Mouse (Mus musculus) MEL (cell line): ENCODE measurements around the gene Psmd3. TPM values are rescaled to one million over a fixed set of nuclear protein-coding genes. Genes with fewer than 3 reads are reported as not detected.

ENCODE experiments used
- DNase-seq: peaks from one replicate; pipeline ENCODE4 v3.0.0; 2011; ENCODE audit warnings: low read depth, low spot score
- H3K27ac ChIP-seq: 2 replicates; pipeline ENCODE4 v1.5.1; 2012; ENCODE audit warnings: low read depth, mild to moderate bottlenecking, control low read depth, low read length, moderate library complexity; ENCODE audit not compliant: control insufficient read depth
- H3K27me3 ChIP-seq, 2 experiments: fragments of 150-350 bp in 1 of 2; sonication (generic) in 1 of 2; 2 replicates each; pipeline ENCODE4 v1.6.1; 2012; ENCODE audit warnings: low read length in 2 of 2, mild to moderate bottlenecking in 2 of 2, improper control_type of control experiment in 1 of 2, moderate library complexity in 1 of 2; ENCODE audit not compliant: insufficient read depth in 2 of 2, control insufficient read depth in 1 of 2
- H3K36me3 ChIP-seq, 2 experiments: 2 replicates each; pipeline ENCODE4 v1.6.1; 2012 to 2014; ENCODE audit warnings: low read length in 2 of 2, improper control_type of control experiment in 1 of 2, inconsistent platforms in 1 of 2, mild to moderate bottlenecking in 1 of 2; ENCODE audit not compliant: insufficient read depth in 2 of 2, control insufficient read depth in 1 of 2
- H3K4me1 ChIP-seq, 2 experiments: fragments of 150-350 bp in 1 of 2; sonication (generic) in 1 of 2; 2 replicates each; pipeline ENCODE4 v1.6.1; 2012; ENCODE audit warnings: low read length in 2 of 2, improper control_type of control experiment in 1 of 2, mild to moderate bottlenecking in 1 of 2; ENCODE audit not compliant: insufficient read depth in 2 of 2, control insufficient read depth in 1 of 2
- H3K4me3 ChIP-seq, 2 experiments: fragments of 150-350 bp in 1 of 2; sonication (generic) in 1 of 2; 2 replicates each; pipeline ENCODE4 v1.5.1; 2012; ENCODE audit warnings: low read depth in 2 of 2, low read length in 2 of 2, mild to moderate bottlenecking in 2 of 2, moderate library complexity in 2 of 2, control low read depth in 1 of 2, improper control_type of control experiment in 1 of 2; ENCODE audit not compliant: control insufficient read depth in 1 of 2, insufficient read depth in 1 of 2
- H3K79me2 ChIP-seq: 2 replicates; pipeline ENCODE4 v1.6.1; 2012; ENCODE audit warnings: mild to moderate bottlenecking, low read length, moderate library complexity; ENCODE audit not compliant: control insufficient read depth, poor library complexity, insufficient read depth
- H3K9ac ChIP-seq: 2 replicates; pipeline ENCODE4 v1.6.1; 2012; ENCODE audit warnings: low read depth, mild to moderate bottlenecking, control low read depth, low read length, moderate library complexity; ENCODE audit not compliant: control insufficient read depth, poor library complexity, severe bottlenecking
- H3K9me3 ChIP-seq: fragments of 150-350 bp; sonication (generic); replicated peaks from 2 replicates; pipeline ENCODE4 v1.6.1; 2012; ENCODE audit warnings: mild to moderate bottlenecking, low read length, improper control_type of control experiment, moderate library complexity; ENCODE audit not compliant: insufficient read depth
- CHD1 ChIP-seq: IDR thresholded peaks from 2 replicates; pipeline ENCODE4 v1.6.1; 2012; ENCODE audit warnings: low read depth, mild to moderate bottlenecking, inconsistent platforms, low read length, improper control_type of control experiment
- CTCF ChIP-seq, 3 experiments: IDR thresholded peaks in 2 of 3; conservative IDR thresholded peaks in 1 of 3; 2 replicates each; pipeline ENCODE4 v1.5.1; 2011 to 2012; ENCODE audit warnings: low read length in 3 of 3, low read depth in 2 of 3, mild to moderate bottlenecking in 2 of 3, improper control_type of control experiment in 1 of 3, inconsistent platforms in 1 of 3, mixed read lengths in 1 of 3, moderate library complexity in 1 of 3; ENCODE audit not compliant: control insufficient read depth in 1 of 3, insufficient read depth in 1 of 3, poor library complexity in 1 of 3, severe bottlenecking in 1 of 3
- ELF1 ChIP-seq: IDR thresholded peaks from 2 replicates; pipeline ENCODE4 v1.6.1; 2014; ENCODE audit warnings: low read depth, mild to moderate bottlenecking, inconsistent platforms, low read length, improper control_type of control experiment, moderate library complexity
- EP300 ChIP-seq, 2 experiments: IDR thresholded peaks; 2 replicates each; pipeline ENCODE4 v1.6.1; 2011; ENCODE audit warnings: improper control_type of control experiment in 2 of 2, low read length in 2 of 2, low read depth in 1 of 2, mild to moderate bottlenecking in 1 of 2
- GABPA ChIP-seq: IDR thresholded peaks from 2 replicates; pipeline ENCODE4 v1.6.1; 2012; ENCODE audit warnings: low read depth, mild to moderate bottlenecking, inconsistent platforms, low read length, improper control_type of control experiment, moderate library complexity
- HCFC1 ChIP-seq: IDR thresholded peaks from 2 replicates; pipeline ENCODE4 v1.6.1; 2012; ENCODE audit warnings: low read depth, mild to moderate bottlenecking, inconsistent platforms, low read length, improper control_type of control experiment, moderate library complexity
- KAT2A ChIP-seq: conservative IDR thresholded peaks from 2 replicates; pipeline ENCODE4 v1.6.1; 2012; ENCODE audit warnings: low read depth, low read length, improper control_type of control experiment, inconsistent platforms
- MAX ChIP-seq: IDR thresholded peaks from 2 replicates; pipeline ENCODE4 v1.6.1; 2011; ENCODE audit warnings: low read length, improper control_type of control experiment
- MAZ ChIP-seq: IDR thresholded peaks from 2 replicates; pipeline ENCODE4 v1.6.1; 2012; ENCODE audit warnings: low read depth, mild to moderate bottlenecking, inconsistent platforms, low read length, improper control_type of control experiment
- MYB ChIP-seq: IDR thresholded peaks from 2 replicates; pipeline ENCODE4 v1.6.1; 2011; ENCODE audit warnings: mild to moderate bottlenecking, low read depth, low read length, improper control_type of control experiment
- MYC ChIP-seq: IDR thresholded peaks from 2 replicates; pipeline ENCODE4 v1.6.1; 2011; ENCODE audit warnings: low read depth, mild to moderate bottlenecking, low read length, improper control_type of control experiment, moderate library complexity
- NELFE ChIP-seq: IDR thresholded peaks from 2 replicates; pipeline ENCODE4 v1.6.1; 2011; ENCODE audit warnings: low read depth, low read length, improper control_type of control experiment
- POLR2A ChIP-seq, 2 experiments: IDR thresholded peaks; 2 replicates each; pipeline ENCODE4 v1.6.1; 2011 to 2012; ENCODE audit warnings: low read length in 2 of 2, mild to moderate bottlenecking in 2 of 2, control low read depth in 1 of 2, improper control_type of control experiment in 1 of 2, low read depth in 1 of 2, moderate library complexity in 1 of 2; ENCODE audit not compliant: control insufficient read depth in 1 of 2, insufficient read depth in 1 of 2, poor library complexity in 1 of 2
- POLR2AphosphoS2 ChIP-seq: IDR thresholded peaks from 2 replicates; pipeline ENCODE4 v1.6.1; 2011; ENCODE audit warnings: low read length, improper control_type of control experiment
- TBP ChIP-seq: IDR thresholded peaks from 2 replicates; pipeline ENCODE4 v1.8.0; 2011; ENCODE audit warnings: low read depth, low read length, improper control_type of control experiment
- UBTF ChIP-seq: IDR thresholded peaks from 2 replicates; pipeline ENCODE4 v1.6.1; 2012; ENCODE audit warnings: low read depth, mild to moderate bottlenecking, inconsistent platforms, low read length, improper control_type of control experiment, moderate library complexity, borderline replicate concordance; ENCODE audit not compliant: insufficient read depth
- ZKSCAN1 ChIP-seq: IDR thresholded peaks from 2 replicates; pipeline ENCODE4 v1.6.1; 2012; ENCODE audit warnings: low read depth, mild to moderate bottlenecking, inconsistent platforms, low read length, improper control_type of control experiment, moderate library complexity
- polyA plus RNA-seq, 2 experiments: library from polyadenylated mRNA; stranded (reverse) in 1 of 2; unstranded in 1 of 2; fragments of >175 nt in 1 of 2; fragments of >200 nt in 1 of 2; gene quantifications; 2 replicates each; pipeline versions ENCODE4 v1.2.1 to v1.2.4; 2012; ENCODE audit warnings: low replicate concordance in 2 of 2, low read depth in 1 of 2; ENCODE audit not compliant: insufficient read length in 2 of 2, insufficient read depth in 1 of 2, missing spikeins in 1 of 2
- total RNA-seq: library from RNA; depleted of rRNA; stranded (reverse); fragments of 300-350 nt; gene quantifications from 2 replicates; pipeline ENCODE4 v1.2.3, GENCODE M21; 2012

Psmd3 gene
- total and polyA plus RNA-seq, 3 experiments = 214 to 417 (median 350) TPM

- Histone ChIP-seq H3K36me3 (no peaks in the 10 kb centered on the region), H3K9me3 (no peaks in the 10 kb centered on the region), H3K27me3 (no peaks in the 10 kb centered on the region), H3K9ac (no peak overlapping the region), H3K27ac (no peak overlapping the region), H3K4me3 (no peak overlapping the region), H3K4me1 (no peaks in the 10 kb centered on the region), H3K79me2 (no peaks in the 10 kb centered on the region)
- no peak for DNase-seq
- TF ChIP-seq KAT2A (no peak), CHD1 (no peak)
Observed at GRCm38 (mm10) chr11:98702323-98702722, 20.0 kb downstream of the Psmd3 start.

GRCm38 (mm10) chr11:98705021-98705420, 22.7 kb downstream of the Psmd3 start:
- Histone ChIP-seq H3K79me2 (no peaks in the 10 kb centered on the region), H3K27ac (no peak overlapping the region), H3K36me3 (no peaks in the 10 kb centered on the region; a peak in 1 of 4 replicates), H3K4me1 (no peaks in the 10 kb centered on the region), H3K9ac (no peak overlapping the region), H3K4me3 (no peak overlapping the region), H3K27me3 (no peaks in the 10 kb centered on the region), H3K9me3 (no peaks in the 10 kb centered on the region)
- DNase-seq = no peak
- TF ChIP-seq MAX (no peak), NELFE (no peak), UBTF (no peak), GABPA (no peak), POLR2AphosphoS2 (no peak), HCFC1 (no peak), TBP (no peak), MAZ (no peak), ZKSCAN1 (no peak), MYC (no peak), EP300 (IDR thresholded peaks at IDR 0.05; ENCODE audit: low read depth in 1 of 2, low read length in 2 of 2) (no peak), MYB (no peak), POLR2A (IDR thresholded peaks at IDR 0.05; ENCODE audit: control insufficient read depth in 1 of 2, insufficient read depth in 1 of 2, low read depth in 1 of 2, low read length in 2 of 2, poor library complexity in 1 of 2) (no peak), CTCF (IDR thresholded peaks at IDR 0.05 in 2 of 3, conservative IDR thresholded peaks at IDR 0.05 in 1 of 3; ENCODE audit: control insufficient read depth in 1 of 3, insufficient read depth in 1 of 3, low read depth in 2 of 3, low read length in 3 of 3, poor library complexity in 1 of 3, severe bottlenecking in 1 of 3) (no peak), ELF1 (no peak)
